Mouse (Mus musculus) adrenal gland, postnatal 36 days (tissue): ENCODE measurements at regions not wholly inside any gene's neighbourhood (a gene's known extent, or its start where the extent isn't known, plus 50 kb on each side); places are given as distances from the start of the nearest gene placed in this dataset.
"Not testable (repeated sequence)": the region's sequence is repeated elsewhere in the genome, so short reads cannot be mapped to it uniquely, and the experiment has no call there.

Experiments used
- DNase-seq, 2 experiments: peaks; one replicate each; pipeline ENCODE4 v3.0.0; 2021; ENCODE audit warnings: mixed read lengths in 1 of 2

GRCm38 (mm10) chr2:10658317-10658716 lies 288.0 kb downstream of the Sfmbt2 start:
- peak; percentile 24 to 50 for DNase-seq

DNA sequence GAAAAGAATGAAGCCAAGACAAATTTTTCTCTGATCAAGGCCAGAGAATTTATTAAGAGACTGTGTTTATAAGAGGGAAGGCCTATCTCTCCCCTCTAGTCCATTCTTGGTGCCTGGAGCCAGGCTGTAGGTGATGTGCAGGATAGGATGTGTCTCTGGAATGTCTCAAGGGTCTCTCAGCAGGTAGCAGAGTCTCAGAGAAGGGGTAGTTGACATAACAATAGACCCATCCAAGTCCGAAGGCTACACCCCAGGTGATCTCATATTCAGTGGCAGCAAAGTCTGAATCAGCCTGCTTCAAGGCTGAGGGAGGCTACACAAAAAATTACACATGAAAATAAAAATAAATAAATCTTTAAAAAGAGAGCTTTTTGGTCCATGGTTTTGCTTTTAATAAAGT lies 297.6 kb downstream of the Sfmbt2 start:
- not testable (repeated sequence) for DNase-seq

DNA sequence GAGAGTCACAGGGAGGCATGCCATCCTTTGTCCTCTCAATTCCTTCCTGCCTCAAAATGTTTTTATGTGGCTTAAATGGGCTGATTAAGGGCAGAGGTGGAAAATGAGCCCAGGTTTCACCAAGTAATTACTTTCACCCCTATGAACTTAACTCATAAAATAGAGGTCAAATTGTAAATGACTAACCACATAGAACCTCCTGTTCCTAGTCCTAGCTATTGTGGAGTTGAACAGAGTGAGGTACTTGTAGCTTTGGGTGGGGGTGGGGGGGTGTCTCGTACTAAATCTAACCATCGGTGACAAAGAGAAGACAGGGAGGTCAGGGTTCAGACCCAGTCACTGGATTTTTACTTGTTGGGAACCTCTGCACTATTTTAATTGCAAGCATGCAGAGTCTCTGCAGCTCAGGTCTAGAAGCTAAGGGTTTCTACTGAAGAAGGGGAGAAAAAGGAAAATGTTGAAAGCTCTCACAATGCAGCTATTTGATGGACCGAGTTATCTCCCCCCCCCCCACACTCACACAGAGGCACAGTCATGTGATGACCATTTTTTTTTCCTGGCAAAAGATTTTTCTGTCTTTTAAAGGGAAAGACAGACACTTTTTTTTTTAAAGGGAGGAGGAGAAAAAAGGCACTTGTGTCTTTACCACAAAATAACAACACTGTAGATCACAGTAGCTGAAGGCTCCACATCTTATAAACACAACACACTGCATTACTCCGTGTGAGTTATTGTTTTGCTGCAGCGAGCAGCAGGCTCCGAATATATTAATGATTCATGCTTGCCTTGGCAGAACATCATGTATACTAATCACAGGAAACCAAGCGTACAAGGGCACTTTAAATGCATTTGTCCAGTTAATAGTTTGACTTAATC lies 300.4 kb downstream of the Sfmbt2 start:
- DNase-seq: peak in 1 of 2 experiments; percentile 9

- no peak for DNase-seq
Observed at GRCm38 (mm10) chr2:10671299-10671632, 301.0 kb downstream of the Sfmbt2 start.

- no peak for DNase-seq
Observed at GRCm38 (mm10) chr2:10672196-10672595, 301.9 kb downstream of the Sfmbt2 start.

- DNase-seq: no peak
Observed at GRCm38 (mm10) chr2:10674738-10675349, 304.5 kb downstream of the Sfmbt2 start.

DNA sequence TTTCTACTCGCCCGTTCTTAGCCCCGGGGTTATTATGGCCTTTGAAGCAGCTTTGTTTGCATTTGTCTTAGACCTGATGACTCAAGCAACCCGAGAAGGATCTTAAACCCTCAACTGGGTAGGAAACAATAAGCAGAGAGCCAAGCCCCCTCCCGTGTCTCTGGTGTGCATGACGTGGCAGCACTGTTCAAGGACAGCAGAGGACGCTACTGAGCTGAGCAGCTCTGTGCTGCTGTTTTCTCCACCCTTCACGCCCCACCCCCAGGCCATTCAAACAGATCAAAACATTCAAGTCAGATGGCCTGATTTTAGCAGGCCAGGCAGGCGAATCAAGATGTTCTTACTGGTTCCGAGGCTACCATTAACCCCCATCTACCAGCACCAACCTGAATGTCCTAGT lies 331.1 kb downstream of the Sfmbt2 start:
- peak; percentile 47 to 55 for DNase-seq

DNA sequence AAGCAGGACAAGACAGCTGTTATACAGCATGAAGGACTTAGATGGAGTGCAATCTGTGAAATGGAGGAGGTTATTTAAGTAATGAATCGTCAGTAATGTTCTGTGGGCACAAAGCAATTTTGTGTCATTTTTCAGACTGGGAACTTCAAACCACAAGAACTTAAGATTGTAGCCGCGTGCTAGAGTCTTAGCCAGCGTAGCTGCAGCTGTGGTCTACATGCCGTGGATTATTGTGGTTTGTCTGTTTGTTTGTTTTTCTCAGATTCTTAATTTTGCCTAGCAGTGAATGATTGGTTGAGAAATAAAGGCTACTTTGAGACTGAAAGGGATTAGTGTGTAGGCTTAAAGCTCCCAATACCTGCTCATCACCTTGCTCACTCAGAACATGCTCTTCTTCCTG lies 348.1 kb downstream of the Sfmbt2 start:
- DNase-seq: no peak

DNA sequence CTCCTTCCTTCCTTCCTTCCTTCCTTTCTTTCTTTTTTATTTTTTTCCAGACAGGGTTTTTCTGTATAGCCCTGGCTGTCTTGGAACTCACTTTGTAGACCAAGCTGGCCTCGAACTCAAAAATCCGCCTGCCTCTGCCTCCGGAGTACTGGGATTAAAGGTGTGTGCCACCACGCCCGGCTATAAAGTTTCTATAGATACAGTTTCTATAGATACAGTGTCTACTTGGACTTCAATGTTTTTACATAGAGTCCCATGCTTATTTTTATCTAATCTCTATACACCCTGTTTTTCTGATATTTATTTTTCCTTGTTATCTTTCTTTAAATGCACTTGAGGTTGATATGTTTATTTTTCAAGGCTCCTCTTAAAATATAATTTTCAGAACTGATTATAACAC lies 364.0 kb downstream of the Sfmbt2 start:
- not testable (repeated sequence) for DNase-seq

DNA sequence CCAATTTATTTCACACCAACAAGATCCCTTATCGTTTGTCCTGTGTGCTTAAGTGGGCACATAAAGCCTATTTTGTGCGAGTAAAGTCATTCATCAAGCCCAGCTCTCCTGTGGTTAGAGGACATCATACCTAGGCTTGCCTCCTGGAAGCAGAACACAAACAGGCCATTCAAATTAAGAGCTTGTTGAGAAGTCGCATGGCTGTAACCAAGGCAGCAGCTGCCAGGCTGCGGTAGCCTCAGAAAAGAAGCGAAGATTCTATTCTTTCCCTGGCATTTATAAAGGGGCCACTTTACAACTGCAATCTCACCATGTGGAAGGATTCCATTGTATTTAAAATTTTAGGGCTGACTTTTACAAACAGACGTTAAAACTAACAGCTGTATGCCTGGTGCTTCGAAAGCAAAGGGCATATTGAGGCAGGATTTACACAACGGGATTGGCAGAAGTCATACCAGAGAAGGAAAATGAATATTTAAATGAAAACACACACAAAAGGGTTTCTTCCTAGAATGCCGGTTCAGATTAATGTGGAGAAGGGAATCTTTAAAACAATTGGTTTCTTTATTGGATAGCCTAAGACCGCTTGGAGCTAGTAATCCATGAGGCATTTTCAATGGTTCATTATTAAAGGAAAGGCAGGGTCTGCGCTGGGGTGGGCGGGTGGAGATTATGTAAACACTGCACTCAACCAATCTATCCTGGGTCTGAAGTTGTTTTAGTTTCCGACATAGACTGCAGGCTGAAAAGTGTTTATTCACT lies 366.6 kb downstream of the Sfmbt2 start:
- no peak for DNase-seq

DNA sequence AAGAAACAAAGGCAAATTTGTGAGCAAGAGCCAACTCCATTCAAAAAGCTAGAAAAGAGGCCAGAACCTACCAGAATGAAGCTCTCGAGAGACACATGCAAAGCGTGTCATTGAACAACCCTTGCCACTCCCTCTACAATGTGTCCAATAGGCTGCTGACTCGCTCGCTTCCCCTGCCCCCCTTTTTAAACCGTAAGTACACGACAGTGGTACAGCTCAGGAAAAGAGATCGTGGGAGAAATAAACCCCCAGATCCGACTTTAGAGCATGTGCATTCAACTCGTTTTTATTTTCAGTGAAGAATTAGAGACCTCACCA lies 367.1 kb downstream of the Sfmbt2 start:
- no peak for DNase-seq

GRCm38 (mm10) chr2:10745127-10745526 lies 374.8 kb downstream of the Sfmbt2 start:
- no peak for DNase-seq

DNA sequence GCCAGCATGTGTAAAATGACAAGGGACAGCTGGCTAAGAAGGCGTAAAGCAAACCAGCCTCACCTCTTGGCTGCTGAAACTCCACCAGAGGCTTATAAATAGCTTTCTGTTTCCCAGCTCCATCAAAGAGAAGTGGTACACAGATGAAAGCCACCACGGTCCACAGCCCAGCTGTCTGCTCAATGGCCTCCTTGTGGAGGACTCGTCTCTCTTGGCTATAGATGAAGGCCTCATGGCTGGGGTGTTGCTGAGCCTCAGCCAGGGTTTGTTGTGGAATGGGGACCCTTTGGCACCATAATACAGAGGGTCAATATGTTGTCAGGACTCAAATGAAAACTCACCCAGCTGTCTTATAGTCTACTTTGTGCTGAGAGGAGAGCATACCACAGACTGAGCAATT lies 385.1 kb downstream of the Sfmbt2 start:
- no peak for DNase-seq

DNA sequence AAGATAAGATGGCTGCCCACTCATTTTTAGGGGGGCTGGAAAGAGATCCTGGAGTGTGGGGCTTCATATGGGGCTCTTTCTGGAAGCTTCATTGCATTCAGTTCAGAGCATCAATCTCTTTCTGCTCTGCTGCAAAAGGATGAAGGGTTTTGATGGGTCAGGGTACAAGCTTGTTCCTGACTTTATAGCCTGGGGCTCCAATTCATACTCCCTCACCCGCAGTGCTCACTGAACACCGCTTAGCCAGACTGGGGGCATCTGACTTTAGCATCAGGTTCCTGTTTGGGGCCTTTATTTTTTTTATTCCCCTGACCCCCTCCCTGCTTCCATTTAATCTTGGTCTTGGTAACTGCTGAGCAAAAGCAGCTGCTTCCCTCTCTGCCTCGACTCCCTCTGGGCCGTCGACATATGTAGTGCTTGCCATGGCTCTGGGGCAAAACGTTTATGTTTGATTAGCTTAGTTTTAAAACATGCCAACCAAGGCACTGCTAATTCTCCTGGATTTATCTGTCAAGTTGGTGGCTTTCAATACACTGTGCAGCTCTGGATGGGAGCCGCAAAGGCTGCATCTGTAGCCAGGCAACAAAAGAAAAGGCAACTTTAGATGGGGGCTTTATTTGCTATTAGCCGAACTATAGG lies 387.0 kb downstream of the Sfmbt2 start:
- DNase-seq: no peak

- DNase-seq: no peak
Observed at GRCm38 (mm10) chr2:10757886-10758285, 387.6 kb downstream of the Sfmbt2 start.

GRCm38 (mm10) chr2:10762236-10762635 lies 391.9 kb downstream of the Sfmbt2 start:
- no peak for DNase-seq

GRCm38 (mm10) chr2:10783071-10783470 lies 388.8 kb upstream of the Prkcq start:
- DNase-seq: peak in 1 of 2 experiments; percentile 3

GRCm38 (mm10) chr2:10783594-10783993 lies 388.3 kb upstream of the Prkcq start:
- no peak for DNase-seq

GRCm38 (mm10) chr2:10784266-10784665 lies 387.6 kb upstream of the Prkcq start:
- no peak for DNase-seq

DNA sequence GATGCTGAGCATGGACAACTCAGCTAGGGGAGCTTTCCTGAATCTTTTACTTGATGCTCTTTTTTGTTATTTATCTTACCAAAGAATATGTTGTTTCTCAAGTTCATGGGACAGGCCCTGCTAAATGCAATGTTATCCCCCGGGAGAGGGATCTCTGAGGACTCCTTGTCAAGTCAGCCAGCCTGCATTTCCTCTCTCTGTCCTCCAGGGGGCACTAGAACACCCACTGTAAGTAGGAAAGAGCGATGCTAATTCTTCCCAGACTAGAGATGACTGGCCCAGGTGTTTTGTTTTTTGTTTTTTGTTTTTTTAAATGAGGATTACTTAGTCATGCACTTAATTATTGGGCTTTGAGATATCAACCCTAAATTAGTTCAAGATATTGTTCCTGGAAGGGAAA lies 386.8 kb upstream of the Prkcq start:
- peak; percentile 7 to 40 for DNase-seq

DNA sequence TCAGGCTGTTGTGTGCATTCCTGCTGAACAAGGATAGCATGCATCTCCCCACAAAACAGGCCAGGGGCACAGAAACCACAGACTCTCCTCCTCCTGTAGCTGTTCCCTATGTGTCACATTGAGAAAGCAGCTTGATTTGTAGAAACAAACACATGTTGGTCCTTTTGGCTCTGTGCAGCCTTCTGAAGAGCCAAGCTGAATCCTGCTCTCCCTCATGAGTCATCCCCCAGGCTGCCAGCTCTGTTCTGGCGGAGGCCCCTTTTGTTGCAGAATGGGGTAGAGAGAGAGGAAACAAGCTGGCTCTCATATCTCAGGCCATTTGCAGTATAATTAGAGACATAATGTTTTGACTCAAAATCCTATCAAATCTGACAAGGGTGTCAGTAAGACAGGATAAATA lies 383.4 kb upstream of the Prkcq start:
- DNase-seq: peak; percentile 68 to 70

DNA sequence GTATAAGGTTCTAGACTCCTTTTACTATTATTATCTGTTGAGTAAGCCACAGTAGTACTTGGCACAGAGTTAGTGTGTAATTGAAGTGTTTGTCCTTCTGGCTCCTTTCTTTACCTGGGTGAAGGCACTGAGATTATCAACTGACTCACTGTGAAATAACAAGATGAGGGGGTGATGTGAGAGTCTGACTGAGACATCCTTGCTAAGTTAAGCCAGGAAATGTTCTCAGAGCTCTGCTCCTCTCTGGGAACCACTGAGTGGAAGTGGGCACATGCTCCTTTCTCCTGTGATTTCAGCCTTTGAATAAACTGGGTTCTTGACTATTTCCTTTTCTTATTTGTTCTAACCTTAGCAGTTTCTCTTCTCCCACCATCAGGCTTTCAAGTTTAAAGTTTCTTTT lies 380.7 kb upstream of the Prkcq start:
- DNase-seq: no peak

- no peak for DNase-seq
Observed at GRCm38 (mm10) chr2:10816374-10816773, 355.5 kb upstream of the Prkcq start.
